20 mouse cellular contexts compared by ENCODE assay signal in the genomic region with DNA sequence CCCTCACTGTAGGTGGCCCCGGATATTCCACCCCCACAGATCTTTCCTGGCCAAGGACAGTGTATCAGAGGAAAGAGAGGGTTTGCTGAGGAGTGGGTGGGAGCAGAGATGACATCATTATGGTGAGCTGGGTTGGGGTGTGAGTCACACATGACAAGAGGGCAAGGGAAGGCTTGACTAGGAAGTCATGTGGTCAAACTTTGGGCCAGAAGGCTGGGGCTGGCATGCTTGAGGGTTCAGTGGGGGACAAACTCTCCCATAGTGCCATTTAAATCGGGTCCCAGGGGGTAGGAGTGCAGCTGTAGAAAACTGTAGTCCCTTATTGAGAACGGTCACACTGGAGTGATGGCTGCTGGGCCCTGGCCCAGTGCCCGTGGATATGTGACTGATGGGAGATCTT.
DNase-seq lines count a peak whose midpoint lies in the region; ATAC-seq and TF ChIP-seq lines count a peak whose summit lies in the region.
"Had no signal": no experiment of that assay in that cellular context is flagged by ENCODE, and none has a peak within 500 bp of the region (broad histone marks: within the 10 kb centered on the region; RNA-seq: fewer than 3 reads in every experiment).

No protein-coding gene starts in this region.

- H3K9me3 ChIP-seq in midbrain, postnatal 0 days (ENCODE audit: low read length), result no peaks in the 10 kb centered on the region
- no peaks in the 10 kb centered on the region for H3K9me3 ChIP-seq in midbrain, embryonic 10.5 days (replicated peaks)
- H3K9me3 ChIP-seq in forebrain, postnatal 0 days (ENCODE audit: low read length), result no peaks in the 10 kb centered on the region
- H3K9me3 ChIP-seq: embryonic facial prominence, embryonic 13.5 days; hindbrain, embryonic 10.5 days; neural tube, embryonic 12.5 days had no signal

- no peaks in the 10 kb centered on the region for H3K4me1 ChIP-seq in midbrain, postnatal 0 days (ENCODE audit: insufficient read depth, low read length)
- H3K4me1 ChIP-seq in midbrain, embryonic 10.5 days, result no peaks in the 10 kb centered on the region
- H3K4me1 ChIP-seq in forebrain, postnatal 0 days (ENCODE audit: insufficient read depth), result no peaks in the 10 kb centered on the region

- H3K27ac ChIP-seq in midbrain, postnatal 0 days (ENCODE audit: low read depth, low read length), result no peak overlapping the region
- no peak overlapping the region for H3K27ac ChIP-seq in midbrain, embryonic 10.5 days (replicated peaks)
- H3K27ac ChIP-seq in forebrain, postnatal 0 days (ENCODE audit: low read depth, low read length), result no peak overlapping the region
- H3K27ac ChIP-seq: embryonic facial prominence, embryonic 13.5 days; hindbrain, embryonic 10.5 days; kidney, postnatal 0 days; layer of hippocampus, adult 2 months; neural tube, embryonic 12.5 days had no signal

- WGBS in midbrain, postnatal 0 days, result 69% methylated on average over 4 of the region's 4 CpGs
- WGBS in midbrain, embryonic 10.5 days, result 79% methylated on average over 4 of the region's 4 CpGs
- WGBS in forebrain, postnatal 0 days, result 79% methylated on average over 4 of the region's 4 CpGs

- DNase-seq in adrenal gland, adult 2 months, result peak; percentile 48
- DNase-seq in adrenal gland, adult 18-20 months (ENCODE audit: low spot score in 2 of 2), result no peak
- DNase-seq in midbrain, postnatal 0 days (ENCODE audit: low spot score), result peak; percentile 11
- no peak for DNase-seq in midbrain, embryonic 10.5 days (ENCODE audit: low spot score)
- DNase-seq in fibroblast of lung, adult 2 months (ENCODE audit: low read depth), result peak; percentile 29
- no peak for DNase-seq in forebrain, postnatal 0 days
- no peak for DNase-seq in urinary bladder, postnatal 4 days (ENCODE audit: low spot score in 2 of 2)
- no peak for DNase-seq in frontal cortex, adult 2 months (ENCODE audit: extremely low spot score in 1 of 2, low spot score in 1 of 2)
- DNase-seq: cerebellum, adult 9-10 months; gastrocnemius, postnatal 25 days; kidney, adult 18-20 months; layer of hippocampus, postnatal 36 days; lung, adult 18-20 months; lung, postnatal 36 days had no signal

- no peak overlapping the region for H3K4me3 ChIP-seq in midbrain, postnatal 0 days (ENCODE audit: low read depth, low read length)
- H3K4me3 ChIP-seq in midbrain, embryonic 10.5 days, result no peak overlapping the region
- no peak overlapping the region for H3K4me3 ChIP-seq in forebrain, postnatal 0 days (ENCODE audit: low read depth, low read length)
- H3K4me3 ChIP-seq: embryonic facial prominence, embryonic 13.5 days; hindbrain, embryonic 10.5 days; layer of hippocampus, adult 2 months; neural tube, embryonic 12.5 days had no signal

- no peak overlapping the region for H3K9ac ChIP-seq in midbrain, postnatal 0 days (replicated peaks; ENCODE audit: low read length, poor library complexity, severe bottlenecking)
- H3K9ac ChIP-seq in forebrain, postnatal 0 days, result no peak overlapping the region
- H3K9ac ChIP-seq: embryonic facial prominence, embryonic 13.5 days; neural tube, embryonic 12.5 days had no signal

- TF ChIP-seq CTCF in midbrain, postnatal 0 days (IDR thresholded peaks at IDR 0.05), result no peak
- TF ChIP-seq CTCF in forebrain, postnatal 0 days (IDR thresholded peaks at IDR 0.05; ENCODE audit: low read depth), result no peak

- H3K27me3 ChIP-seq in midbrain, postnatal 0 days (ENCODE audit: insufficient read depth, low read length), result no peaks in the 10 kb centered on the region
- no peaks in the 10 kb centered on the region for H3K27me3 ChIP-seq in midbrain, embryonic 10.5 days (ENCODE audit: low read depth, poor library complexity, severe bottlenecking)
- no peaks in the 10 kb centered on the region for H3K27me3 ChIP-seq in forebrain, postnatal 0 days (ENCODE audit: insufficient read depth, low read length)
- H3K27me3 ChIP-seq: embryonic facial prominence, embryonic 13.5 days; neural tube, embryonic 12.5 days had no signal

- H3K4me2 ChIP-seq in midbrain, postnatal 0 days (ENCODE audit: low read depth, low read length, poor library complexity, severe bottlenecking), result no peak overlapping the region
- no peak overlapping the region for H3K4me2 ChIP-seq in forebrain, postnatal 0 days (ENCODE audit: low read depth)
- H3K4me2 ChIP-seq: embryonic facial prominence, embryonic 13.5 days; midbrain, embryonic 11.5 days; neural tube, embryonic 12.5 days had no signal

- ATAC-seq in midbrain, postnatal 0 days (ENCODE audit: low FRiP score), result no peak
- no peak for ATAC-seq in forebrain, postnatal 0 days

- H3K36me3 ChIP-seq in midbrain, postnatal 0 days (ENCODE audit: insufficient read depth, low read length), result no peaks in the 10 kb centered on the region
- H3K36me3 ChIP-seq in midbrain, embryonic 10.5 days, result no peaks in the 10 kb centered on the region
- no peaks in the 10 kb centered on the region for H3K36me3 ChIP-seq in forebrain, postnatal 0 days (ENCODE audit: insufficient read depth)
- H3K36me3 ChIP-seq: embryonic facial prominence, embryonic 13.5 days; hindbrain, embryonic 10.5 days; neural tube, embryonic 12.5 days had no signal

Comparison
In these comparisons a context has a peak if more than half of its experiments do, and no peak if none do; other contexts are left out.
1. DNase-seq: peak in adrenal gland, adult 2 months (single experiment), midbrain, postnatal 0 days (single experiment) and fibroblast of lung, adult 2 months (single experiment); none in adrenal gland, adult 18-20 months (0 of 2), midbrain, embryonic 10.5 days (single experiment), forebrain, postnatal 0 days (single experiment), urinary bladder, postnatal 4 days (0 of 2) and frontal cortex, adult 2 months (0 of 2).